Mouse (Mus musculus) stomach, postnatal 0 days (tissue): ENCODE measurements around the gene Hoxd11.

Experiments used
- CTCF ChIP-seq: IDR thresholded peaks from 2 replicates; pipeline ENCODE4 v1.5.1; 2016; ENCODE audit warnings: antibody characterized with exemption, low read depth, mild to moderate bottlenecking, moderate library complexity
- EP300 ChIP-seq: optimal IDR thresholded peaks from 2 replicates; pipeline ENCODE3; 2016; ENCODE audit warnings: antibody characterized with exemption

DNA sequence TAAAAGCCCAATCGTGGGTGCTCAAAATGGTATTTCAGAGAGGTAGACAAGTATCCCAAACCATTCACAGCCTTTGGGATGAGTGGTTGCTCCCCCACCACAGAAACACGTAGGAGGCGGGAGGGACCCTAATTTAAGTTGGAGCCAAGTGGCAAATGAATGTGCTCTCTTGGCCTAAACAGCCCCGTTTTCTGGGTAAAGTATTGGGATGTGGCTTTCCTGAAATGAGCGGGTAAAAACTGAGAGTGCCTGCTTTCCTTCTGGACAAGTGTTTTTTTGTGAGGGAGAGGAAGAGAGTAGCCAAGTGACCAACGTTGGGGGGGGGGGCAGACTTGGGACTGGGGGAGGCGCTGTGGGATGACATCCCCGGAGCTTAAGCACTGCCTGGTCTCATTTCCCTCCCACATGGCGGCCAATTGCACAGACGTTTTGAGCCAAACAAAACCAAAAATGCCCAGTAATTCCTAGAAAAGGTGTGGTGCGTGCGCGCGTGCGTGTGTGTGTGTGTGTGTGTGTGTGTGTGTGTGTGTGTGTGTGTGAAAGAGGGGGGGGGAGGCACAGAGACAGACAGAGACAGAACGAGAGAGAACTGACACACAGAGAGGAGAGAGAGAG lies 31.7 kb downstream of the Hoxd11 start:
- TF ChIP-seq CTCF (no peak), EP300 (no peak)
